Mouse (Mus musculus): Measurements from ENCODE around the gene Tmem53. TPM values are rescaled to one million over a fixed set of nuclear protein-coding genes. Genes with fewer than 3 reads are reported as not detected.
A peak's percentile ranks its signal among the peaks of the same experiment; 100 is the strongest.

The Tmem53 gene
- polyA plus RNA-seq, 1 experiment from 2014 or later: 10.7 TPM

DNA sequence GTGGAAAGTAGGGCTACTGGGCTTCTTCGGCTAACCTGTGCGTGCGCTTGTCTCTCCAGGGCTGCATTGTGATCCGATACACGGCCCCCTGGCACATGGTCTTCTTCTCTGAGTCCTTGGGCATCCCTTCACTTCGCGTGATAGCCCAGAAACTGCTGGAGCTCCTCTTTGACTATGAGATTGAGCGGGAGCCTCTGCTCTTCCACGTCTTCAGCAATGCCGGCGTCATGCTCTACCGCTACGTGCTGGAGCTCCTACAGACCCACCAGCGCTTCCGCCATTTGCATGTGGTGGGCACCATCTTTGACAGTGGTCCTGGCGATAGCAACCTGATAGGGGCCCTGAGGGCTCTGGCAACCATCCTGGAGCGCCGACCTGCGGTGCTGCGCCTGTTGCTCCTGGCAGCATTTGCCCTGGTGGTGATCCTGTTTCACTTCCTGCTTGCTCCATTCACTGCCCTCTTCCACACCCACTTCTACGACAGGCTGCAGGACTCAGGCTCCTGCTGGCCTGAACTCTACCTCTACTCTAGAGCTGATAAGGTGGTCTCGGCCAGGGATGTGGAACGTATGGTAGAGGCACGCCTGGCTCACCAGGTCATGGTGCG, 16.2 kb downstream of the Tmem53 start:
- no peak for TF ChIP-seq CTCF (IDR thresholded peaks at IDR 0.05)
- CTCF ChIA-PET: interaction anchor here (0.8 to 2.5 kb wide), 4 partner anchors 11 to 258 kb away, joined by 3 to 10 read pairs (median 6); no protein-coding TSS in a partner anchor
- no peaks in the 10 kb centered on the region for H3K27me3 ChIP-seq
- POLR2A ChIA-PET: no interaction called here
- DNase-seq (ENCODE audit: low read depth, low spot score): no peak
- ATAC-seq: no peak
- in situ Hi-C loops (cut with MboI; ENCODE audit: low pct_unique_long_range_greater_than_20kb): no loop called here

DNA sequence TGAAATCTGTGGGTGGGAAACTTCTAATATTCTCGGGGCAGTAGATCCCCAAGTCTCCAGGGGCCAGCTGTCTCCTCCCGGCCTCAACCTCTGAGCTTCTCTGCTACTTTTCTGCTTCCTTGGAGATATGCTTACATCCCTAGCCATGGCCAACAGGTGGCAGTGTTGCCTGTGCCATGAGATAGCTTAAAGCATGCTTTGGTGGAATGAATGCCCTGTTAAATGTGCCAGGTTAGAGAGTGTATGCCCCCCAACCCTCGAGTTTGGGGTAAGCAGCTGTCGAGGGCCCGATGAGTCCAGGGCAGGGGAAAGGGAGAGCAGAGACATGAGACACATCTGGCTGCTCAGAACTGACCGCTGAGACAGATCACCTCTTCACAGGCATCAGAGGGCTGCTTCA, 18.5 kb downstream of the Tmem53 start:
- CTCF ChIA-PET: interaction anchor here (1.0 to 2.5 kb wide), 9 partner anchors 10 to 374 kb away, joined by 3 to 12 read pairs (median 4); partner anchors contain the start of genes Armh1 and Tmem53
- H3K27me3 ChIP-seq: no peaks in the 10 kb centered on the region
- TF ChIP-seq CTCF (IDR thresholded peaks at IDR 0.05): no peak
- POLR2A ChIA-PET: no interaction called here
- in situ Hi-C loops (cut with MboI; ENCODE audit: low pct_unique_long_range_greater_than_20kb): loop anchor here (10.0 kb wide), 1 partner anchor 405 kb away; no protein-coding TSS in a partner anchor
- ATAC-seq: peak; percentile 41
- DNase-seq (ENCODE audit: low read depth, low spot score): no peak

DNA sequence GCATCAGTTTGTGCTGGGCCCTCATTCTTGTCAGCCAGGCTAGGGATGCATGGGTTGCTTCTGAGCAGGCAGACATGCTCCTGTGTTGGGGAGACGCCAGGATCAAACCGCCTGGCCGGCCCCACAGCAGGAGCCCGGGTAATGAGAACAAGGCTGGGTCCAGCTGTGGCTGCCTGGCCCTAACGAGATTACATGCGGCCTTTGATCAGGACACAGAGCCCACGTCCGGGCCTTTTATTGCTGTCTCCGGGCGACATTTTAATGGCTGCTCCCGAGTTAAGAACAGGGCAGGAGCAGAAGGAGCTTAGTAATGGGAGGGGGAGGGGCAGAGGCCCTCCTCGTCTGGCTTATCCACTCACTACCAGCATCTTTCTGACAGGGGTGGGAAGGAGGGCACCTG, 20.7 kb downstream of the Tmem53 start:
- POLR2A ChIA-PET: no interaction called here
- in situ Hi-C loops (cut with MboI; ENCODE audit: low pct_unique_long_range_greater_than_20kb): loop anchor here (10.0 kb wide), 1 partner anchor 402 kb away; no protein-coding TSS in a partner anchor
- CTCF ChIA-PET: interaction anchor here (2.3 kb wide), 1 partner anchor 10 kb away, joined by 5 read pairs; no protein-coding TSS in a partner anchor
- no peaks in the 10 kb centered on the region for H3K27me3 ChIP-seq
- no peak for ATAC-seq
- no peak for TF ChIP-seq CTCF (IDR thresholded peaks at IDR 0.05)
- no peak for DNase-seq (ENCODE audit: low read depth, low spot score)

- no peak for TF ChIP-seq CTCF (IDR thresholded peaks at IDR 0.05)
- in situ Hi-C loops (cut with MboI; ENCODE audit: low pct_unique_long_range_greater_than_20kb): loop anchor here (10.0 kb wide), 1 partner anchor 400 kb away; no protein-coding TSS in a partner anchor
- DNase-seq (ENCODE audit: low read depth, low spot score): no peak
- ChIA-PET CTCF (interaction anchor here (1.4 to 2.3 kb wide), 2 partner anchors 11 to 12 kb away, joined by 3 to 5 read pairs; no protein-coding TSS in a partner anchor), POLR2A (no interaction called here)
- no peaks in the 10 kb centered on the region for H3K27me3 ChIP-seq
- no peak for ATAC-seq
These were observed 23.0 kb downstream of the Tmem53 start for GRCm38 (mm10) chr4:117274720-117275119.

GRCm38 (mm10) chr4:117276281-117276711, 24.5 kb downstream of the Tmem53 start:
- DNase-seq (ENCODE audit: low read depth, low spot score) (no peak), ATAC-seq (no peak)
- no peak for TF ChIP-seq CTCF (IDR thresholded peaks at IDR 0.05)
- ChIA-PET POLR2A (no interaction called here), CTCF (no interaction called here)
- no peaks in the 10 kb centered on the region for H3K27me3 ChIP-seq
- in situ Hi-C loops (cut with MboI; ENCODE audit: low pct_unique_long_range_greater_than_20kb): loop anchor here (10.0 kb wide), 1 partner anchor 399 kb away; no protein-coding TSS in a partner anchor

DNA sequence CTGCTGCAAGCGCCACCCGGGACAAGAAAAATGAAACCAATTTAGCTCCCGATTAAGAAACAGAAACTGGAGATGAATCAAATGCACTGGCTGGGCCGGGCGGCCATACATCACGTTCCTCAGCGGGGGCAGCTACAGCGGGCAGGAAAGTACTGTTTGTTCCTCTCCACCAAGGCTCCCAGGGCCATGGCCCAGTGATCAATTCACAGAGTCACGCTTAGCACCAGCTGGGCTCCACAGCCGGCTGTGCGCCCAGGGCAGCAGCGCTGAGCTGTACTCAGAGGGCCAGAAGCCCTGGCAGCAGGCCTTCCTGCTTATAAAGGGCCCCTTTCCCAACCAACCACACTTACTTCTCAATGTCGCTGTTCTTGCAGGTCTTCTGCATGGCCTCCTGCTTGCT, 25.3 kb downstream of the Tmem53 start:
- in situ Hi-C loops (cut with MboI; ENCODE audit: low pct_unique_long_range_greater_than_20kb): loop anchor here (10.0 kb wide), 1 partner anchor 398 kb away; no protein-coding TSS in a partner anchor
- POLR2A ChIA-PET: no interaction called here
- H3K27me3 ChIP-seq: no peaks in the 10 kb centered on the region
- ATAC-seq (no peak), DNase-seq (ENCODE audit: low read depth, low spot score) (no peak)
- CTCF ChIA-PET: no interaction called here
- no peak for TF ChIP-seq CTCF (IDR thresholded peaks at IDR 0.05)

DNA sequence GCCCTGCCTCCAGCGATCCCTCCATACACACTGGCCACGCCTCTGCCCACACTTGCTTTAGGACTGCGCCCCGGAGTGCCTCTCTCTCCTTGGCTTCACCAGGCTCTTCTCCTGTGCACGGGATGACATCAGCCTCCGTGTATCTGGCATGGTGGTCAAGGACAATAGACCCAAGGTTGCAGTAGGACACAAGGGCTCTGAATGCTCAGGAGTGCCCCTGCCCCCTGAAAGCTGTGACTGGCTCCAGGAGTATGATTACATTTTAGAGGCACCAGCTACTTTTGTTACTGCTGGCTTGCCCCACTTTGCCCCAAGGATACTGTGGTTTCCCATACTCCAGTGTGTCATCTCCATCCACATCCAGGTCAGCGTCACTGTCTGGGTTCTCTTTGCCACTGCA, 25.9 kb downstream of the Tmem53 start:
- TF ChIP-seq CTCF (IDR thresholded peaks at IDR 0.05): no peak
- ChIA-PET CTCF (no interaction called here), POLR2A (no interaction called here)
- no peak for ATAC-seq
- no peaks in the 10 kb centered on the region for H3K27me3 ChIP-seq
- in situ Hi-C loops (cut with MboI; ENCODE audit: low pct_unique_long_range_greater_than_20kb): loop anchor here (10.0 kb wide), 1 partner anchor 397 kb away; no protein-coding TSS in a partner anchor
- no peak for DNase-seq (ENCODE audit: low read depth, low spot score)

GRCm38 (mm10) chr4:117278381-117279252, 26.9 kb downstream of the Tmem53 start:
- ChIA-PET POLR2A (no interaction called here), CTCF (interaction anchor here (0.6 to 2.5 kb wide), 3 partner anchors 8 to 11 kb away, joined by 3 to 10 read pairs (median 8); no protein-coding TSS in a partner anchor)
- peak; percentile 36 for ATAC-seq
- TF ChIP-seq CTCF (IDR thresholded peaks at IDR 0.05): no peak
- DNase-seq (ENCODE audit: low read depth, low spot score): peak; percentile 68
- in situ Hi-C loops (cut with MboI; ENCODE audit: low pct_unique_long_range_greater_than_20kb): loop anchor here (10.0 kb wide), 1 partner anchor 396 kb away; no protein-coding TSS in a partner anchor
- no peaks in the 10 kb centered on the region for H3K27me3 ChIP-seq

DNA sequence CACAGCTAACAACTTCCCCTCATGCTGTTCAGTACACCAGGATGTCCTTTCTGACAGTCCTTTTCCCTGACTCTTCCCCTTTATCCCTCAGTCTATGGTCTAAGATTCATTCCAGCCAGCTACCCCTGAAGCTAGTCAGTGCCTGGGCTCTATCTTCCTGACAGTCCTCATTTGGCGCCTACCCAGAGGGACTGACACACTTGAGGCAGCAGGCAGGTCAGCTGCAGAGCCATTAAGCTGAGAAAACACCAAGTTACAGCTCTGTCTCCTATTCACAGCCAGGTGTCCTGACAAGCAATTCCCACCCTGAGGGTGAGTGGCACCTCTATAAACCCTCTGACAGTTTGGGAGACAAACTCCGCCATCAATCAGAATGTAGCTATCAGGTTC, 27.5 kb downstream of the Tmem53 start:
- ChIA-PET CTCF (interaction anchor here (0.6 to 2.5 kb wide), 3 partner anchors 9 to 12 kb away, joined by 3 to 10 read pairs (median 8); no protein-coding TSS in a partner anchor), POLR2A (interaction anchor here (0.7 kb wide), 1 partner anchor 8 kb away, joined by 6 read pairs; no protein-coding TSS in a partner anchor)
- ATAC-seq (no peak), DNase-seq (ENCODE audit: low read depth, low spot score) (no peak)
- H3K27me3 ChIP-seq: no peaks in the 10 kb centered on the region
- TF ChIP-seq CTCF (IDR thresholded peaks at IDR 0.05): no peak
- in situ Hi-C loops (cut with MboI; ENCODE audit: low pct_unique_long_range_greater_than_20kb): loop anchor here (10.0 kb wide), 1 partner anchor 396 kb away; no protein-coding TSS in a partner anchor

- ChIA-PET CTCF (interaction anchor here (2.5 kb wide), 1 partner anchor 10 kb away, joined by 8 read pairs; no protein-coding TSS in a partner anchor), POLR2A (no interaction called here)
- no peaks in the 10 kb centered on the region for H3K27me3 ChIP-seq
- in situ Hi-C loops (cut with MboI; ENCODE audit: low pct_unique_long_range_greater_than_20kb): no loop called here
- TF ChIP-seq CTCF (IDR thresholded peaks at IDR 0.05): no peak
- ATAC-seq (no peak), DNase-seq (ENCODE audit: low read depth, low spot score) (no peak)
These were observed 28.7 kb downstream of the Tmem53 start for GRCm38 (mm10) chr4:117280397-117280930.
